Mouse (Mus musculus): Measurements from ENCODE around the gene Olfr328. TPM values are rescaled to one million over a fixed set of nuclear protein-coding genes. Genes with fewer than 3 reads are reported as not detected.

Gene Olfr328
- not detected for polyA plus RNA-seq (2017; shearing (Covaris generic))

GRCm38 (mm10) chr11:58555536-58555935 lies at the start of gene Olfr328:
Olfr328 (minus strand) TSS chr11:58555636.

DNA sequence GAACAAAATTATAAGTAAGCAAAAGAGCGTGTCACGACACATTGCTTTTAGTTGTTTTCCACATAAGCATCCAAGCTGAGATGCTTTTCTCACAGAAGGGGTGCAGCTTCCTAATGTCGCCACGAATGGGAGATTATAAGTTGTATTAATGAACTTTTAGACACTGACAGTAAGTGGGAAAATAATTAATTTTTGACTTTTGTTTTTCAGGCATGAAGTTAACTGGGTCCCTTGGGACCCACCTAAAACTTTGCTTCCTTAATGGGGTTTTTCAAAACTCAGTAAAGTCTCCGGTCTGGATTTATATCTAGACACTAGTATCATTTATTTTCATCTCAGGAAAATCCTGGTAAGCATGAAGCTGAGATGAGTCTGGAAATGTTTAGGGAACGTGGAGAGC lies 39.4 kb upstream of the Olfr328 start, which contains the start of gene Olfr324:
TSS of gene Olfr324 (plus strand) at position 301 of the 400 bp plus-strand sequence.

DNA sequence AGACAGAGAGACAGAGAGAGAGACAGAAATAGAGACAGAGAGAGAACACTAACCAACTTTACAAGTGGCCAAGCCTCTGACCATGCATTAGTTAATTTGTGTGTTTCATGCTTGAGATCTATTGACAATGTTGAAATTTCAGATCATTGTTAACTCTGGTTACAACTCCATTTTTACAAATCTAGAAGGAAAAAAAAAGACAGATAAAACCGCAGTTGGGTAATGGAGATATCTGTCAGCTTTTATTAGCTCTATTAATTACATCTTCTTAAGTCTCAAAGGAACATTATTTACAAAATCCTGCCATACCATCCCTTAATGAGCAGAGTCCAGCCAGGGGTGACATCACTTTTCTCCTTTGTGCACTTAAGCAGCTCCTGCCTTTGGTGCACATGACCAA lies 22.0 kb upstream of the Olfr328 start, which contains the start of gene Olfr325:
TSS of gene Olfr325 (plus strand) at position 301 of the 400 bp plus-strand sequence.

DNA sequence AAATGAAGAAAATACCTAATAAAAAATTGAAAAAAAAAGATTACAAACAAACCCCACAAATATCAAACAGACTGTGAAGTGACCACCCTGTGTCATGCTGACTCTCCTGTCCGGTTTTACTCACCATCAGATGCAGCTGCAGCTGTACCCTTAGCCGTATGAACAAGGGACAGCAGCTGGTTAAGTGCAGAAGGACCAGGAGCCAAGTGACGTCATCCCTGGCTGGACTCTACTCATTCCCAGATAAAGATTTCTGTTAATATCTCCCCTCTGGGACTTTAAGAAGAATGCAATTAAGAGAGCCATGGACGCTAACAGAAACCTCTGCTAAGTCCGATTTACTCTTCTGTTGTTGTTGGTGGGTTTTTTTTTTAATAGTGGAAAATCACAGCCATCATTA lies 15.0 kb upstream of the Olfr328 start, which contains the start of gene Olfr224:
TSS of gene Olfr224 (minus strand) at position 149 of the 400 bp plus-strand sequence.

DNA sequence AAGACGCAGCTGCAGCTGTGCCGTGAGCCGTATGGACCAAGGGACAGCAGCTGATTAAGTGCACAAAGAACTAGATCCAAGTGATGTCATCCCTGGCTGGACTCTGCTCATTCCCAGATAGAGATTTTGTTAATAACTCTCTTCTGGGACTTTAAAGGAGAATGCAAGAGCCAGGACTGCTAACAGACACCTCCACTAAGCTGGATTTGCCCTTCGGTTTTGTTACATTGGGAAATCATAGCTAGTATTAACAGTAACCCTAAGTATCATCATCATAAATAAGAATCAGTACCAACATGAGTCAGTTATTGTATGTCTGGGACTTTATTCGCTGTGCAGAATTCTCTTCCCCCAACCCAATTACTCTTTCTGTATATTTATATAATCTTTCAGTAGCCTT lies 9.1 kb downstream of the Olfr328 start, which contains the start of gene Olfr329-ps:
TSS of gene Olfr329-ps (minus strand) at position 101 of the 400 bp plus-strand sequence.

GRCm38 (mm10) chr11:58534736-58535135 lies 20.7 kb downstream of the Olfr328 start, which contains the start of gene Olfr330:
Olfr330 (minus strand) TSS chr11:58534836.

DNA sequence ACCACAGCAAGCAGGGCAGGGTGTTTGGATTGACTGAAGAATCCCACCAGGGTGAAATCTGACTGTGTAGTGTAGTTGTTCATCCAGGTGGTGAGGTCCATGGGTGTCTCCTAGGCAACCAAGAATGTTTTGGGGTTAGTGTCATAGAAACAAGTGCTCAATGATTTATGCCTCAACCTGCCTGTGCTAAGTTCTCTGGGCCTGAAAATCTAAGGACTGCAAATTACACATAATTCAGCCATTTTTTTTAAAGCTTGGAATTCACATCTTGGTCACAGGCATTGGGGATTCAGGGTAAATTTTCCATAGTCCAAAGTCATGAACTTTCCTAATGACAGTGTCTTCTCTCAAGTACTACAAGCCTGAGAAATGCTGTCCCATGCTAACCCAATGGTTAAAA lies 53.0 kb downstream of the Olfr328 start, which contains the start of gene Olfr331:
TSS of gene Olfr331 (minus strand) at position 101 of the 400 bp plus-strand sequence.

Other genes starting within 250 kb of the Olfr328 start
- gene Zfp692, start 248.6 kb downstream of the Olfr328 start, polyA plus RNA-seq (2017; shearing (Covaris generic)), result 22.4 TPM
- gene Zfp672, start 225.3 kb downstream of the Olfr328 start, polyA plus RNA-seq (2017; shearing (Covaris generic)), result 43.6 TPM
- gene Sh3bp5l, start 224.9 kb downstream of the Olfr328 start, polyA plus RNA-seq (2017; shearing (Covaris generic)), result 27.3 TPM
- gene Lypd8, start 176.6 kb downstream of the Olfr328 start, polyA plus RNA-seq (2017; shearing (Covaris generic)), result not detected
- gene 1810065E05Rik, start 134.5 kb downstream of the Olfr328 start, polyA plus RNA-seq (2017; shearing (Covaris generic)), result not detected
- not detected for gene Gm12253, start 123.1 kb downstream of the Olfr328 start, polyA plus RNA-seq (2017; shearing (Covaris generic))
- gene Lypd9, start 102.7 kb downstream of the Olfr328 start, polyA plus RNA-seq (2017; shearing (Covaris generic)), result not detected
- gene Olfr30, start 93.4 kb downstream of the Olfr328 start, polyA plus RNA-seq (2017; shearing (Covaris generic)), result not detected
- gene Olfr332, start 63.1 kb downstream of the Olfr328 start, polyA plus RNA-seq (2017; shearing (Covaris generic)), result 0.07 TPM
- gene Olfr331, start 53.1 kb downstream of the Olfr328 start, polyA plus RNA-seq (2017; shearing (Covaris generic)), result not detected
- not detected for gene Olfr330, start 20.8 kb downstream of the Olfr328 start, polyA plus RNA-seq (2017; shearing (Covaris generic))
- not detected for gene Olfr329-ps, start 9.2 kb downstream of the Olfr328 start, polyA plus RNA-seq (2017; shearing (Covaris generic))
- gene Olfr224, start 14.9 kb upstream of the Olfr328 start, polyA plus RNA-seq (2017; shearing (Covaris generic)), result not detected
- not detected for gene Olfr325, start 22.1 kb upstream of the Olfr328 start, polyA plus RNA-seq (2017; shearing (Covaris generic))
- not detected for gene Olfr324, start 39.5 kb upstream of the Olfr328 start, polyA plus RNA-seq (2017; shearing (Covaris generic))
- not detected for gene 2210407C18Rik, start 60.4 kb upstream of the Olfr328 start, polyA plus RNA-seq (2017; shearing (Covaris generic))
- not detected for gene Olfr323, start 74.9 kb upstream of the Olfr328 start, polyA plus RNA-seq (2017; shearing (Covaris generic))
- gene Trim58, start 84.8 kb upstream of the Olfr328 start, polyA plus RNA-seq (2017; shearing (Covaris generic)), result not detected
- not detected for gene Olfr322, start 103.1 kb upstream of the Olfr328 start, polyA plus RNA-seq (2017; shearing (Covaris generic))
- gene Olfr320, start 125.5 kb upstream of the Olfr328 start, polyA plus RNA-seq (2017; shearing (Covaris generic)), result not detected
- gene Olfr319, start 143.5 kb upstream of the Olfr328 start, polyA plus RNA-seq (2017; shearing (Covaris generic)), result not detected
- not detected for gene Olfr318, start 168.4 kb upstream of the Olfr328 start, polyA plus RNA-seq (2017; shearing (Covaris generic))
- not detected for gene Olfr317, start 183.6 kb upstream of the Olfr328 start, polyA plus RNA-seq (2017; shearing (Covaris generic))
- gene Olfr316, start 197.1 kb upstream of the Olfr328 start, polyA plus RNA-seq (2017; shearing (Covaris generic)), result not detected
- gene Olfr315, start 217.6 kb upstream of the Olfr328 start, polyA plus RNA-seq (2017; shearing (Covaris generic)), result not detected
- not detected for gene Olfr314, start 227.3 kb upstream of the Olfr328 start, polyA plus RNA-seq (2017; shearing (Covaris generic))
- not detected for gene Fam183b, start 246.3 kb upstream of the Olfr328 start, polyA plus RNA-seq (2017; shearing (Covaris generic))

Data from activated CD4-positive, CD25-positive, alpha-beta regulatory T cell, adult 9 weeks (primary cell).